Mouse (Mus musculus) liver, embryonic 12.5 days (tissue): ENCODE results near the gene Ormdl3. TPM values are rescaled to one million over a fixed set of nuclear protein-coding genes. Genes with fewer than 3 reads are reported as not detected.
A peak's percentile ranks its signal among the peaks of the same experiment; 100 is the strongest.

Source experiments
- ATAC-seq: fragments of 200-750 bp; cut with Nextera tagmentation; 2 replicates; pipeline ENCODE4 v1.8.0; 2017; ENCODE audit warnings: moderate number of reproducible peaks, mild to moderate bottlenecking, moderate library complexity
- H3K27ac ChIP-seq: fragments of 300-500 bp; sonication (generic); 2 replicates; pipeline ENCODE4 v1.5.1; 2016; ENCODE audit warnings: mild to moderate bottlenecking
- H3K27me3 ChIP-seq: fragments of 300-500 bp; sonication (generic); replicated peaks from 2 replicates; pipeline ENCODE4 v1.6.1; 2016; ENCODE audit warnings: mild to moderate bottlenecking, moderate library complexity
- H3K36me3 ChIP-seq: fragments of 300-500 bp; sonication (generic); 2 replicates; pipeline ENCODE4 v1.6.1; 2016; ENCODE audit warnings: mild to moderate bottlenecking, moderate library complexity
- H3K4me1 ChIP-seq: fragments of 300-500 bp; sonication (generic); 2 replicates; pipeline ENCODE4 v1.6.1; 2016
- H3K4me2 ChIP-seq: fragments of 300-500 bp; sonication (generic); 2 replicates; pipeline ENCODE4 v1.6.1; 2016; ENCODE audit warnings: mild to moderate bottlenecking, moderate library complexity
- H3K4me3 ChIP-seq: fragments of 300-500 bp; sonication (generic); 2 replicates; pipeline ENCODE4 v1.5.1; 2016; ENCODE audit warnings: mild to moderate bottlenecking, moderate library complexity
- H3K9ac ChIP-seq: fragments of 300-500 bp; sonication (generic); 2 replicates; pipeline ENCODE4 v1.6.1; 2016; ENCODE audit warnings: mild to moderate bottlenecking, moderate library complexity
- H3K9me3 ChIP-seq: fragments of 300-500 bp; sonication (generic); replicated peaks from 2 replicates; pipeline ENCODE4 v1.6.1; 2016; ENCODE audit warnings: mild to moderate bottlenecking, moderate library complexity
- WGBS: fragments of 180-500 bp; shearing (Covaris S2); methylation state at CpG from one replicate; pipeline ENCODE4 v1.1.7; 2016; ENCODE audit not compliant: insufficient replicate concordance; 5-methylcytosine and 5-hydroxymethylcytosine counted together
- polyA plus RNA-seq: library from polyadenylated mRNA; unstranded; fragments of >200 nt; fragmentation: Nextera tagmentation; extraction: Ambion mirVana; gene quantifications from 2 replicates; pipeline ENCODE4 v1.2.1, GENCODE M21; 2016

The Ormdl3 gene
- polyA plus RNA-seq, 1 experiment from 2014 or later, result 44.2 TPM

- Histone ChIP-seq H3K4me2 (peak overlapping the region; percentile 65), H3K36me3 (no peaks in the 10 kb centered on the region), H3K4me1 (peaks cover 10% of the 10 kb centered on the region), H3K27me3 (peaks cover 75% of the 10 kb centered on the region), H3K9me3 (no peaks in the 10 kb centered on the region), H3K27ac (no peak overlapping the region), H3K9ac (no peak overlapping the region; the same call in 1 of the 2 replicates), H3K4me3 (peak overlapping the region; percentile 31)
- whole genome bisulfite sequencing, result under 1% methylated on average over 20 of the region's 20 CpGs
- ATAC-seq, result peak; percentile 63
Observed at GRCm38 (mm10) chr11:98602090-98602690, 15.0 kb upstream of the Ormdl3 start.

- no peak overlapping the region for H3K9ac ChIP-seq
- H3K4me3 ChIP-seq, result no peak overlapping the region
- peaks cover 13% of the 10 kb centered on the region for H3K4me1 ChIP-seq
- H3K27ac ChIP-seq, result no peak overlapping the region
- H3K27me3 ChIP-seq, result peaks cover 68% of the 10 kb centered on the region
- no peak overlapping the region for H3K4me2 ChIP-seq
- no peak for ATAC-seq
- no peaks in the 10 kb centered on the region for H3K36me3 ChIP-seq
- H3K9me3 ChIP-seq, result no peaks in the 10 kb centered on the region
- WGBS, result 10% methylated on average over 13 of the region's 18 CpGs
Observed at GRCm38 (mm10) chr11:98599291-98599690, 12.1 kb upstream of the Ormdl3 start.

GRCm38 (mm10) chr11:98598851-98599290 lies 11.7 kb upstream of the Ormdl3 start:
- Histone ChIP-seq H3K27ac (no peak overlapping the region), H3K9me3 (no peaks in the 10 kb centered on the region), H3K27me3 (peaks cover 72% of the 10 kb centered on the region), H3K36me3 (no peaks in the 10 kb centered on the region), H3K9ac (no peak overlapping the region), H3K4me2 (no peak overlapping the region), H3K4me1 (peaks cover 13% of the 10 kb centered on the region), H3K4me3 (no peak overlapping the region)
- WGBS, result 53% methylated on average over 18 of the region's 18 CpGs
- ATAC-seq, result no peak

GRCm38 (mm10) chr11:98597991-98598390 lies 10.8 kb upstream of the Ormdl3 start, which contains the start of gene Lrrc3c:
Gene Lrrc3c, plus strand, starts transcription at chr11:98598291.
- no peak within 1 kb of the TSS for H3K27ac ChIP-seq
- no peaks in the 10 kb centered on the region for H3K36me3 ChIP-seq
- peaks cover 18% of the 10 kb centered on the region for H3K4me1 ChIP-seq
- no peak within 1 kb of the TSS for H3K9ac ChIP-seq
- no peak within 1 kb of the TSS for H3K4me2 ChIP-seq
- H3K9me3 ChIP-seq, result no peaks in the 10 kb centered on the region
- no peak within 1 kb of the TSS for H3K4me3 ChIP-seq
- ATAC-seq, result no peak
- peaks cover 66% of the 10 kb centered on the region for H3K27me3 ChIP-seq
- 74% methylated on average over 8 of the region's 8 CpGs for WGBS

- 17% methylated on average over 6 of the region's 6 CpGs for WGBS
- peak; percentile 72 for ATAC-seq
- H3K27me3 ChIP-seq, result peaks cover 65% of the 10 kb centered on the region
- no peak overlapping the region for H3K27ac ChIP-seq
- H3K4me3 ChIP-seq, result no peak overlapping the region
- H3K4me2 ChIP-seq, result no peak overlapping the region
- no peaks in the 10 kb centered on the region for H3K9me3 ChIP-seq
- H3K4me1 ChIP-seq, result peaks cover 23% of the 10 kb centered on the region
- no peaks in the 10 kb centered on the region for H3K36me3 ChIP-seq
- H3K9ac ChIP-seq, result no peak overlapping the region
Observed at GRCm38 (mm10) chr11:98597363-98597762, 10.2 kb upstream of the Ormdl3 start.

- ATAC-seq, result no peak
- H3K9me3 ChIP-seq, result no peaks in the 10 kb centered on the region
- H3K27me3 ChIP-seq, result peaks cover 61% of the 10 kb centered on the region
- WGBS, result 55% methylated on average over 3 of the region's 3 CpGs
- H3K27ac ChIP-seq, result no peak overlapping the region
- H3K4me2 ChIP-seq, result no peak overlapping the region
- H3K9ac ChIP-seq, result no peak overlapping the region
- peaks cover 23% of the 10 kb centered on the region for H3K4me1 ChIP-seq
- no peak overlapping the region for H3K4me3 ChIP-seq
- H3K36me3 ChIP-seq, result no peaks in the 10 kb centered on the region
Observed at GRCm38 (mm10) chr11:98595955-98596354, 8.8 kb upstream of the Ormdl3 start.

GRCm38 (mm10) chr11:98595473-98595872 lies 8.3 kb upstream of the Ormdl3 start:
- WGBS, result 54% methylated on average over 10 of the region's 10 CpGs
- H3K27ac ChIP-seq, result no peak overlapping the region
- H3K9me3 ChIP-seq, result no peaks in the 10 kb centered on the region
- H3K27me3 ChIP-seq, result peaks cover 56% of the 10 kb centered on the region
- H3K9ac ChIP-seq, result no peak overlapping the region
- no peak for ATAC-seq
- H3K36me3 ChIP-seq, result no peaks in the 10 kb centered on the region
- no peak overlapping the region for H3K4me2 ChIP-seq
- peaks cover 23% of the 10 kb centered on the region for H3K4me1 ChIP-seq
- no peak overlapping the region for H3K4me3 ChIP-seq

- Histone ChIP-seq H3K4me1 (peaks cover 24% of the 10 kb centered on the region), H3K9ac (no peak overlapping the region), H3K27me3 (peaks cover 51% of the 10 kb centered on the region), H3K4me2 (no peak overlapping the region), H3K9me3 (no peaks in the 10 kb centered on the region), H3K27ac (no peak overlapping the region), H3K4me3 (no peak overlapping the region), H3K36me3 (no peaks in the 10 kb centered on the region)
- 57% methylated on average over 6 of the region's 6 CpGs for WGBS
- no peak for ATAC-seq
Observed at GRCm38 (mm10) chr11:98595021-98595420, 7.9 kb upstream of the Ormdl3 start.

GRCm38 (mm10) chr11:98590548-98591445 lies 3.6 kb upstream of the Ormdl3 start:
- Histone ChIP-seq H3K4me3 (no peak overlapping the region), H3K9ac (no peak overlapping the region), H3K27ac (no peak overlapping the region), H3K9me3 (no peaks in the 10 kb centered on the region), H3K4me2 (no peak overlapping the region), H3K27me3 (peaks cover 26% of the 10 kb centered on the region), H3K36me3 (no peaks in the 10 kb centered on the region), H3K4me1 (peaks cover 59% of the 10 kb centered on the region)
- 77% methylated on average over 19 of the region's 19 CpGs for WGBS
- no peak for ATAC-seq

- Histone ChIP-seq H3K36me3 (peaks cover 4% of the 10 kb centered on the region), H3K27me3 (peaks cover 19% of the 10 kb centered on the region), H3K4me1 (peaks cover 71% of the 10 kb centered on the region), H3K4me2 (peak overlapping the region; percentile 96), H3K9me3 (no peaks in the 10 kb centered on the region), H3K9ac (peak overlapping the region; percentile 95), H3K4me3 (no peak overlapping the region), H3K27ac (peak overlapping the region; percentile 99)
- no peak for ATAC-seq
- 57% methylated on average over 8 of the region's 8 CpGs for WGBS
Observed at GRCm38 (mm10) chr11:98589306-98589705, 2.1 kb upstream of the Ormdl3 start.

- Histone ChIP-seq H3K4me2 (peak overlapping the region; percentile 96), H3K27ac (peak overlapping the region; percentile 99), H3K4me1 (peaks cover 76% of the 10 kb centered on the region), H3K36me3 (peaks cover 8% of the 10 kb centered on the region), H3K9me3 (no peaks in the 10 kb centered on the region), H3K27me3 (peaks cover 15% of the 10 kb centered on the region), H3K4me3 (peak overlapping the region; percentile 97; the same call in 1 of the 2 replicates), H3K9ac (peak overlapping the region; percentile 95)
- 52% methylated on average over 6 of the region's 6 CpGs for WGBS
- ATAC-seq, result no peak
Observed at GRCm38 (mm10) chr11:98588833-98589281, 1.7 kb upstream of the Ormdl3 start.
